Mouse (Mus musculus) heart, postnatal 14 days (tissue): ENCODE results near the gene Cpeb4. TPM values are rescaled to one million over a fixed set of nuclear protein-coding genes. Genes with fewer than 3 reads are reported as not detected.

ENCODE experiments used
- DNase-seq, 2 experiments: peaks; one replicate each; pipeline ENCODE4 v3.0.0; 2021 to 2022
- intact Hi-C: fragments of 180-260 bp; cut with DNase I; formaldehyde crosslinking; loops from one replicate; pipeline ENCODE4 v1.15.1; 2025
- long read RNA-seq, 2 experiments: library from polyadenylated mRNA; stranded (forward); transcript quantifications; one replicate each; pipeline ENCODE4 v2.0.0; 2021
- total RNA-seq, 2 experiments: library from RNA; stranded (reverse); gene quantifications; 2 replicates each; pipeline ENCODE4 v1.2.3; 2021

Cpeb4 gene
- 10 to 100 TPM; 82.8 to 94.9 TPM for total RNA-seq
- long read RNA-seq, experiment 1, full-length matches to known transcripts, result 5 of 9 reads
- long read RNA-seq, experiment 1, partial matches to known transcripts, result 0 of 9 reads
- long read RNA-seq, experiment 1, other reads (novel, unspliced or antisense), result 4 of 9 reads
- long read RNA-seq, experiment 2, full-length matches to known transcripts, result 1 of 7 reads
- long read RNA-seq, experiment 2, partial matches to known transcripts, result 1 of 7 reads
- long read RNA-seq, experiment 2, other reads (novel, unspliced or antisense), result 5 of 7 reads

- intact Hi-C loops, result loop anchor here (2.0 to 5.0 kb wide), 4 partner anchors 35 to 199 kb away; no protein-coding TSS in a partner anchor
Observed at GRCm38 (mm10) chr11:31871911-31872310, at the start of gene Cpeb4. Gene Cpeb4, plus strand, starts transcription at chr11:31872211.

GRCm38 (mm10) chr11:31822556-31822955, 49.5 kb upstream of the Cpeb4 start:
- intact Hi-C loops, result no loop called here
- DNase-seq, result no peak

More at GRCm38 (mm10) chr11:31871911-31872310, at the start of gene Cpeb4:
- DNase-seq, result no peak

GRCm38 (mm10) chr11:31823513-31823912, 48.5 kb upstream of the Cpeb4 start:
- DNase-seq, result no peak
- intact Hi-C loops, result no loop called here

GRCm38 (mm10) chr11:31824504-31825166, 47.4 kb upstream of the Cpeb4 start:
- DNase-seq, result peak in 1 of 2 experiments; percentile 32

GRCm38 (mm10) chr11:31828011-31828770, 43.8 kb upstream of the Cpeb4 start:
- no peak for DNase-seq
- intact Hi-C loops, result no loop called here

More at GRCm38 (mm10) chr11:31824504-31825166, 47.4 kb upstream of the Cpeb4 start:
- intact Hi-C loops, result no loop called here

- intact Hi-C loops, result no loop called here
- DNase-seq, result no peak
Observed at GRCm38 (mm10) chr11:31828771-31829072, 43.3 kb upstream of the Cpeb4 start.

- DNase-seq, result no peak
- intact Hi-C loops, result no loop called here
Observed at GRCm38 (mm10) chr11:31830213-31831151, 41.5 kb upstream of the Cpeb4 start.

- no peak for DNase-seq
- intact Hi-C loops, result no loop called here
Observed at GRCm38 (mm10) chr11:31831451-31831850, 40.6 kb upstream of the Cpeb4 start.

- DNase-seq, result no peak
- intact Hi-C loops, result no loop called here
Observed at GRCm38 (mm10) chr11:31831983-31832382, 40.0 kb upstream of the Cpeb4 start.

GRCm38 (mm10) chr11:31832439-31832980, 39.5 kb upstream of the Cpeb4 start:
- no peak for DNase-seq
- intact Hi-C loops, result no loop called here

GRCm38 (mm10) chr11:31833506-31833905, 38.5 kb upstream of the Cpeb4 start:
- intact Hi-C loops, result no loop called here
- no peak for DNase-seq

GRCm38 (mm10) chr11:31835352-31835751, 36.7 kb upstream of the Cpeb4 start:
- DNase-seq, result no peak
- intact Hi-C loops, result no loop called here

- no peak for DNase-seq
- intact Hi-C loops, result no loop called here
Observed at GRCm38 (mm10) chr11:31837243-31837642, 34.8 kb upstream of the Cpeb4 start.

- DNase-seq, result no peak
- intact Hi-C loops, result no loop called here
Observed at GRCm38 (mm10) chr11:31837753-31838152, 34.3 kb upstream of the Cpeb4 start.

- intact Hi-C loops, result no loop called here
- DNase-seq, result peak; percentile 73 to 77
Observed at GRCm38 (mm10) chr11:31838442-31839083, 33.4 kb upstream of the Cpeb4 start.

GRCm38 (mm10) chr11:31839084-31839460, 32.9 kb upstream of the Cpeb4 start:
- intact Hi-C loops, result no loop called here

GRCm38 (mm10) chr11:31842171-31842959, 29.6 kb upstream of the Cpeb4 start:
- intact Hi-C loops, result no loop called here
- no peak for DNase-seq

More at GRCm38 (mm10) chr11:31839084-31839460, 32.9 kb upstream of the Cpeb4 start:
- no peak for DNase-seq

- no peak for DNase-seq
- intact Hi-C loops, result no loop called here
Observed at GRCm38 (mm10) chr11:31843177-31843833, 28.7 kb upstream of the Cpeb4 start.
